Mouse (Mus musculus): ENCODE data around the gene Katna1.

DNA sequence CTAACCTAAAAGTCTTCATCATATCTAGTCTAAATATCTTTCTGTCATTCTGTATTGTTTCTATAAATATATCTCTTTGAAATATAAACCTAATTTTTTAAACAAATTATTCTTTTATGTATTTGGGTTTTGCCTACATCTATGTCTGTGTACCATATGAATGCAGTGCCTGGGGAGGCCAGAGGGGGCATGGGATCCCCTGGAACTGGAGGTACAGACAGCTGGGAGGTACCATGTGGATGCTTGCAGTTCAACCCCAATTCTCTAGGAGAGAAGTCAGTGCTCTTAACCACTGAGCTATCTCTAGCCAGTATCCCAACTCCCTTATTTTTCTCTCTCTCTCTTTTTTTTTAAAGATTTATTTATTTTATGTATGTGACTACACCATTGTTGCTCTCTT lies 30.5 kb upstream of the Katna1 start:
- no peak for TF ChIP-seq HCFC1 (IDR thresholded peaks at IDR 0.05; ENCODE audit: borderline replicate concordance, insufficient read depth, low read length)
- TF ChIP-seq ZC3H11A (IDR thresholded peaks at IDR 0.05; ENCODE audit: borderline replicate concordance, low read depth, low read length): no peak

Measured in ES-E14 (cell line).